Mouse (Mus musculus) right cerebral cortex, adult 18-20 months (tissue): Measurements from ENCODE around the gene Gm5728.
"Not testable (repeated sequence)": the region's sequence is repeated elsewhere in the genome, so short reads cannot be mapped to it uniquely, and the experiment has no call there.

Experiments used
- DNase-seq: peaks from one replicate; pipeline ENCODE4 v3.0.0; 2022; ENCODE audit warnings: mixed read lengths

Gene Gm5728

DNA sequence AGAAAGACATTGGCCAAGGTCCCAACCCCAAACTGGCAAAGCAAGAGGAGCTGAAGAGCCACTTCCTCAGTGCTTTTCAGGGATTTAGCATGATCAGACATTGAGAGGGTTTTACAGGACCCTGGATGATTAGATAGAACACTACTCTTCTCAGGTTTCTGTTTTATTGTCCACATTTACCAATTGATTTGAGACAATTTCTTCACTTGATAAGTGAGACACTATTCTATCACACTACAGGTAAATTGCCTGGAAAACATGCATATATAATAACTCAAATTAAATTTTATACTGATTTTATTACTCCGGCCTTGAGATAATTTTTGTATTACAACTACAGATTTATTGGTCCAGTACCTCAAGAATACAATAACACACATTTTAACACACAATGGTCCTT, at the start of gene Gm5728:
TSS of gene Gm5728 (minus strand) at position 101 of the 400 bp plus-strand sequence.
- DNase-seq = not testable (repeated sequence)

GRCm38 (mm10) chr7:20417642-20418041, 42.4 kb upstream of the Gm5728 start, which contains the start of gene Vmn1r100:
Gene Vmn1r100 (plus strand): TSS chr7:20417942.
- not testable (repeated sequence) for DNase-seq

GRCm38 (mm10) chr7:20333965-20334364, 41.2 kb downstream of the Gm5728 start, which contains the start of gene Gm4133:
Gene Gm4133 (minus strand): TSS chr7:20334065.
- not testable (repeated sequence) for DNase-seq
